Mouse (Mus musculus) kidney, adult 8-10 months (tissue): ENCODE measurements around the gene Gse1.
A peak's percentile ranks its signal among the peaks of the same experiment; 100 is the strongest.

Experiments used
- DNase-seq, 2 experiments: peaks; one replicate each; pipeline ENCODE4 v3.0.0; 2022

Gse1 gene

GRCm38 (mm10) chr8:120543416-120544055 lies 315.3 kb downstream of the Gse1 start:
- peak; percentile 94 to 96 for DNase-seq

GRCm38 (mm10) chr8:120544155-120544554 lies 315.9 kb downstream of the Gse1 start:
- DNase-seq, result peak in 1 of 2 experiments; percentile 68

- no peak for DNase-seq
Observed at GRCm38 (mm10) chr8:120547562-120547961, 319.3 kb downstream of the Gse1 start.

GRCm38 (mm10) chr8:120548313-120548761 lies 320.1 kb downstream of the Gse1 start:
- no peak for DNase-seq

- no peak for DNase-seq
Observed at GRCm38 (mm10) chr8:120549321-120549921, 321.2 kb downstream of the Gse1 start.

GRCm38 (mm10) chr8:120549922-120550321 lies 321.7 kb downstream of the Gse1 start:
- DNase-seq, result no peak

GRCm38 (mm10) chr8:120550430-120550829 lies 322.2 kb downstream of the Gse1 start:
- no peak for DNase-seq

GRCm38 (mm10) chr8:120550937-120551676 lies 322.9 kb downstream of the Gse1 start:
- no peak for DNase-seq

- no peak for DNase-seq
Observed at GRCm38 (mm10) chr8:120551677-120551980, 323.4 kb downstream of the Gse1 start.

GRCm38 (mm10) chr8:120552509-120552908 lies 324.3 kb downstream of the Gse1 start:
- no peak for DNase-seq

- no peak for DNase-seq
Observed at GRCm38 (mm10) chr8:120553441-120554123, 325.3 kb downstream of the Gse1 start.

GRCm38 (mm10) chr8:120554466-120555039 lies 326.3 kb downstream of the Gse1 start:
- DNase-seq, result no peak

GRCm38 (mm10) chr8:120556198-120556892 lies 328.1 kb downstream of the Gse1 start:
- DNase-seq, result no peak

- DNase-seq, result no peak
Observed at GRCm38 (mm10) chr8:120557170-120557965, 329.1 kb downstream of the Gse1 start.

GRCm38 (mm10) chr8:120558162-120558561 lies 329.9 kb downstream of the Gse1 start:
- no peak for DNase-seq

GRCm38 (mm10) chr8:120559654-120560053 lies 331.4 kb downstream of the Gse1 start:
- no peak for DNase-seq

- no peak for DNase-seq
Observed at GRCm38 (mm10) chr8:120560535-120560934, 332.3 kb downstream of the Gse1 start.

- no peak for DNase-seq
Observed at GRCm38 (mm10) chr8:120561539-120562435, 333.5 kb downstream of the Gse1 start.

GRCm38 (mm10) chr8:120562680-120563347 lies 334.6 kb downstream of the Gse1 start:
- DNase-seq, result no peak

- DNase-seq, result no peak
Observed at GRCm38 (mm10) chr8:120563348-120563724, 335.1 kb downstream of the Gse1 start.
